Mouse (Mus musculus) T-helper 2 cell (primary cell): Measurements from ENCODE around the gene Morn2.

Experiments used
- in situ Hi-C: fragments of 300-600 bp; cut with MboI, MseI; formaldehyde crosslinking; loops from one replicate; pipeline ENCODE4 v1.15.1; 2025; ENCODE audit warnings: high pct_unique_total_duplicates

The Morn2 gene

DNA sequence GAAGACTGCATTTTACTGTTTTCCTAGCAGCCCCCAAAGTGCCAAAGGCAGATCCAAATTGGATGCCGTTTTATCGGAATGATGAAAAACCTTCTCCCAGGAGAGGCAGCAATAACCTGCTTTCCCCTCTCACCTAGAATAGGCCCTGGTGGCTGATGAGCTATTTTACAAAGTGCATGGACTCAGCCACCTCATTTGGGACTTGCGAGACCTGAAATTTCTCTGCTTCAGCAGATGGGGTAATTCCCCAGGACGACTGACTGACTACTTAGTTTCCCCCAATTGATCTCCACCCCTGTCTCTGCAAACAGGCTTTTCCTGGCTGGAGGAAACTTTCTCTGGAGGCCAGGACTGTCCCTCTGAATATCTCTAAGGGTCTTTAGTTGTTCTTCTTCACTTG is 33.0 kb downstream of the Morn2 start:
- in situ Hi-C loops, result loop anchor here (25.0 kb wide), 1 partner anchor 714 kb away; no protein-coding TSS in a partner anchor

GRCm38 (mm10) chr17:80323658-80324057 is 33.7 kb downstream of the Morn2 start:
- in situ Hi-C loops, result loop anchor here (25.0 kb wide), 1 partner anchor 714 kb away; no protein-coding TSS in a partner anchor

- in situ Hi-C loops, result loop anchor here (25.0 kb wide), 1 partner anchor 713 kb away; no protein-coding TSS in a partner anchor
Observed at GRCm38 (mm10) chr17:80324521-80324920, 34.5 kb downstream of the Morn2 start.

DNA sequence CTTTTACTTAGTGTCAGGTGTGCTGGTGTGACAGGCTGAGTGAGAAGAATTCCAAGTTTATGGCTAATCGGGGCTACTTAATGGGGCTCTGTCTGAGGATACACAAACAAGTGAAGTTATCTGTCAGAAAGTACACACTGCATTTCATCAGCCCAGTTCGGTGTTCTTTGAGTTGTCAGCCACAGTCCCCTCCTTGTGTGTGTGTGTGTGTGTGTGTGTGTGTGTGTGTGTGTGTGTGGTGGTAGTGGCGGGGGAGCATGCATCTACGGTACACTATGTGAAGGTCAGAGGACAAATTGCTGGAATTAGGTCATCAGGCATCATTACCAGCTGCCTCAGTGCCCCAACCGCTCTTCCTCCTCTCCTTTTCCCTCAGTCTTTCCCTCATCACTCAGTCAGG is 35.5 kb downstream of the Morn2 start:
- in situ Hi-C loops, result no loop called here

DNA sequence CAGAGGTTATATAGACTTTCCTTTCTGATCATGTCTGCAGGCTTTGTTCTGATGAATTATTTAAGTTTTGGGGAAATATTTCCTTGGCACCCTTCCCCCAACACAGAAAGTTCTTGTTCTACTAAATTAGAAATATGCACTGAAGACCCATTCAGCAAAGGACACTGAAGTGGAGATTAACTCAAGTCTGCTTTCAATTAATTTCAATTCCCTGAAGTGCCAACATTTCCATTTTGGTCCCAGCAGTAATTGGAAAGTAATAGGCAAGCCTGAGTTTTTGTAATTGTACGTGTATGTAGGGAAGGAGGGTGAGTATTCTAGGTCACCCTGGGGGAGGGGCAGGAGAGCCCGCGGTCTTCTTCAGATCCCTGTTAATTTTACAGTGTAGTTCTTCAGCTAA is 36.4 kb downstream of the Morn2 start:
- in situ Hi-C loops, result no loop called here

- in situ Hi-C loops, result no loop called here
Observed at GRCm38 (mm10) chr17:80332386-80332785, 42.4 kb downstream of the Morn2 start.

DNA sequence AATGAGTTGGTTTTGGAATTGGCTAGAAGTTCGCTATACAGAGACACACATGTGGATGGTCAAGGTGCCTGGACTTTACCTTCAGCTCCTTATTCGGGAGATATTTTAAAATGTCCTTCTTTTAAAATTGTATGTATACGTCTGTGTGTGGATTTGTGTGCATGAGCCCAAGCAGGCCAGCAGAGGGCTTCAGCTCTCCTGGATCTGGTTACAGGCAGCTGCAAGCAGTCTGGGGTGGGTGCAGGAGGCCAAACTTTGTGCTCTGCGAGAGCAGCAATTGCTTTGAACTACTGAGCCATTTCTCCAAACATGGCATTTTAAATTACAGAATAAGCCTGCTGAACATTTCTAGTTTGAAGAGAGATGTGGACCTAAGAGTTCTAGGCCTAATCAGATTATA is 55.3 kb downstream of the Morn2 start:
- in situ Hi-C loops, result no loop called here

DNA sequence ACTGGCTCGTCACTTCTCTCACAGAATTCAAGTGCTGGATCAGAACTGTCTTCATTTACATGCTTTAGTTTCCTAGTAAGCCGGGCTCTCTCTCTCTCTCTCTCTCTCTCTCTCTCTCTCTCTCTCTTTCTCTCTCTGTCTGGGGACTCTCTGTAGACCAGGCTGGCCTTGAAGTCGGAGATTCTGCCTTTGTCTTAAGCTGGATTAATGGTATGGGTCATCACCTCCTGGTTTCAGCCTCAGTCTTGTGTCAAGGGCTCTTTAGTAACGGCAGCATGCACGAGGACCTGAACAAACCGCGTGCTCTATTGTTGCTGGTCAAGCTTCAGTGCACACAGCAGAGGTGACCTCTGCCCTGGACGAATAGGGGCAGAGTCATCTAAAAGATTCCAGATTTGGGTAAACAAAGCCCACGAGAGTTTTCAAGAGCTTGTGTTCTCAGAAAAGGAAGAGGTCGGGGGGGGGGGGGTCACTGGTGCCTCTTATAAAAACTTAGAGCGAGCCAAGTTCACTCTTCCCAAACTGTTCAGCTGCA is 56.7 kb downstream of the Morn2 start:
- in situ Hi-C loops, result no loop called here
